Mouse (Mus musculus) lung, adult 2 months (tissue): ENCODE results near the gene Rnf10. TPM values are rescaled to one million over a fixed set of nuclear protein-coding genes. Genes with fewer than 3 reads are reported as not detected.

Source experiments
- DNase-seq: peaks from one replicate; pipeline ENCODE4 v3.0.0; 2022
- H3K4me1 ChIP-seq: fragments of 200-500 bp; 2 replicates; pipeline ENCODE4 v1.6.1; 2011; ENCODE audit warnings: low read length; ENCODE audit not compliant: control insufficient read depth, insufficient read depth
- H3K4me3 ChIP-seq: fragments of 200-500 bp; replicated peaks from 2 replicates; pipeline ENCODE3; 2011; ENCODE audit warnings: low read depth, mild to moderate bottlenecking, control low read depth, low read length; ENCODE audit errors: extremely low read depth
- CTCF ChIP-seq: fragments of 200-500 bp; IDR thresholded peaks from 2 replicates; pipeline ENCODE4 v1.5.1; 2011; ENCODE audit warnings: mild to moderate bottlenecking, low read length, control low read depth; ENCODE audit not compliant: insufficient read depth
- POLR2A ChIP-seq: fragments of 200-500 bp; IDR thresholded peaks from 2 replicates; pipeline ENCODE4 v1.6.1; 2011; ENCODE audit warnings: low read depth, mild to moderate bottlenecking, control low read depth, low read length, borderline replicate concordance; ENCODE audit errors: extremely low read depth
- WGBS: fragments of 180-500 bp; shearing (Covaris S2); methylation state at CpG from one replicate; pipeline ENCODE4 v1.1.7; 2018; 5-methylcytosine and 5-hydroxymethylcytosine counted together
- polyA plus RNA-seq: library from polyadenylated mRNA; depleted of rRNA; stranded (reverse); fragments of >200 nt; gene quantifications from 2 replicates; pipeline ENCODE4 v1.2.3, GENCODE M21; 2012

Gene Rnf10
- polyA plus RNA-seq, 1 experiment = 133 TPM

GRCm38 (mm10) chr5:115278785-115279184, 6.1 kb upstream of the Rnf10 start:
- TF ChIP-seq POLR2A (no peak), CTCF (no peak)
- no peak for DNase-seq
- no peak overlapping the region for H3K4me3 ChIP-seq
- H3K4me1 ChIP-seq = peaks cover 4% of the 10 kb centered on the region
- WGBS = 60% methylated on average over 2 of the region's 2 CpGs

DNA sequence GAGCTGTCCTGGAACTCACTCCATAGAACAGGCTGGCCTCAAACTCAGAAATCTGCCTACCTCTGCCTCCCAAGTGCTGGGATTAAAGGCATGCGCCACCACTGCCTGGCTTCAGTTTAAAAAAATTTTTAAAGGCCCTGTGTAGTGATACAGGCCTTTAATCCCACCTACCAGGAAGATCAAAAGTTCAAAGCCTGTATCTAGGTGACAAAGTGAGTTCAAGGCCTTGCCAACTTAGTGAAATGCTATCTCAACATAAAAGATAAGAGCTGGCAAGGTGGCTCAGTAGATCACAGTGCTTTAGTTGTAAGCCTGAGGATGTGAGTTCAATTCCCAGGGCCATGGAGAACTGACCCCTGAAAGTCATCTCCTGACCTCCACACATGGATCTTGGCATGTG, 5.4 kb upstream of the Rnf10 start:
- no peak for DNase-seq
- TF ChIP-seq POLR2A (no peak), CTCF (no peak)
- Histone ChIP-seq H3K4me1 (peaks cover 4% of the 10 kb centered on the region), H3K4me3 (no peak overlapping the region)
- 83% methylated on average over 1 of the region's 1 CpGs for WGBS

- Histone ChIP-seq H3K4me1 (peaks cover 6% of the 10 kb centered on the region), H3K4me3 (no peak overlapping the region)
- DNase-seq = no peak
- TF ChIP-seq POLR2A (no peak), CTCF (peak; percentile 39; the same call in 1 of the 2 replicates)
- WGBS = 40% methylated on average over 14 of the region's 14 CpGs
Measured at GRCm38 (mm10) chr5:115275998-115276397, 3.3 kb upstream of the Rnf10 start.

GRCm38 (mm10) chr5:115274771-115275170, 2.1 kb upstream of the Rnf10 start:
- TF ChIP-seq POLR2A = no peak
- no peak for TF ChIP-seq CTCF
- Histone ChIP-seq H3K4me1 (peaks cover 10% of the 10 kb centered on the region), H3K4me3 (no peak overlapping the region)
- 86% methylated on average over 1 of the region's 1 CpGs for WGBS
- DNase-seq = no peak

- H3K4me1 ChIP-seq = peaks cover 11% of the 10 kb centered on the region
- no peak for DNase-seq
- no peak overlapping the region for H3K4me3 ChIP-seq
- TF ChIP-seq POLR2A (no peak), CTCF (no peak)
- WGBS = 56% methylated on average over 1 of the region's 1 CpGs
Measured at GRCm38 (mm10) chr5:115274353-115274752, 1.7 kb upstream of the Rnf10 start.

DNA sequence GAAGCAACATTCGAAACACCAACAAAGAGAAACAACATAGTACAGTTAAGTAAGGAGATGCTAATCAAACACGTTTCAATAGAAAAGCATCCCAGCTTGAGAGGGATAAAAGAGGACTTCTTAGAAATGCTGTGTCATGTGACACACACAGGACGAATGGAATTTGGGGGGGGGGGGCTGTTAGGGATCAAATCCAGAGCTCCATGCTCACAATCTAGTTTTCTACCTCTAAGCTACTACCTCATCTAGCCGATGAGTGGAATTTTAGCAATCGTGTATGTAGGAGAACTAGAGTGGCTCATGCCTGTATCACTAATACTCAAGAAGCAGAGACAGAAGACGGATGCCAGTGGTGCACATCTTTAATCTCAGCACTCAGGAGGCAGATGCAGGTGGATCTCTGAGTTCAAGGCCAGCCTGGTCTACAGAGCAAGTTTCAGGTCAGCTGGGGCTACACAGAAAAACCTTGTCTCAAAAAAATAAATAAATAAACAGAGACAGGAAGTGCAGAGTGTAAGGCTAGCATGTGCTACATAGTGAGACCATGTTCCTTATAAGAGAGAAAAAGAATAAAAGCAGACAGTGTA, 944 bp upstream of the Rnf10 start:
- Histone ChIP-seq H3K4me1 (peaks cover 16% of the 10 kb centered on the region), H3K4me3 (no peak overlapping the region)
- no peak for DNase-seq
- 68% methylated on average over 6 of the region's 6 CpGs for WGBS
- TF ChIP-seq POLR2A (no peak), CTCF (no peak)

DNA sequence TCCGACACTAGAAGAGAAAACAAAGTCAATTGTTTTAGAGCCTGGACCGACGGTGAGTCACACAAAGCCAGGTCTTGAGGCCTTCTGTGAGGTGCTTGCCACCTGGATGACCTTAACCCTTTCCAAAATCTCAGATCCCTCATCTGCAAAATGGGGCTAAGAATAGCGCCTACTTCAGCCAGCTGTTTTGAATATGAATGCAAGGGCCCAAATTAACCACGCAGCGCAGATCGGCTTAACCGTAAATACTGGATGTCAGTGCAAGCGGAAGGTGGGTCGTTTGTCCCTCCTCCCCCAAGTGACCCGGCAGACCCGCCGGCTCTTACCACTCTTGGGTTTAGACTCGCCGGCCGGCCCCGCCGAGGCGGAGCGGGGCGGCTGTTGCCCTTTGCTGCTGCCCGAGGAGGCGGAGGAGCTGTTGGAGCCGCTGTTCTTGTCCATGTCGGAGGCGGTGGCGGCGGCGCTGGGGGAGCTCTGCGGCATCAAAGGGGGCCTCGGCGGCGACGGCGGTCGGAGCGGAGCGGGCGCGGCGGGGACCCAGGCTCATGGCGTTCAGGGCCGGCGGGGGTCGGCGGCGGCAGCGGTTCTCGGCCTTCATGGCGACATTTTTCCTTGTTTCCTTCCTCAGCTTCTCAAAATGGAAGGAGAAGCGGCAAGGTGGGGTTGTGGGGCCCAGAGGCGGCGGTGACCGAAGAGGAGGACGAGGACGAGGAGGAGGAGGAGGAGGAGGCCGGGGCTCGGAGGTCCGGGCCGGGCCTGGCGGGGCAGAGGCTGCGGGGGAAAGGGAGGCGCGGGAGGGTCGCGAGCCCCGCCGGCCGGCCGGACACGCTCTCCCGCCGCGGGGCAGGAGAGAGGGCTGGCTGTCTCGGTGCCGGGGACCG, 527 bp downstream of the Rnf10 start:
- H3K4me3 ChIP-seq = peak overlapping the region; percentile 94
- no peak for DNase-seq
- under 1% methylated on average over 76 of the region's 77 CpGs for WGBS
- TF ChIP-seq POLR2A (no peak), CTCF (no peak)
- peaks cover 16% of the 10 kb centered on the region for H3K4me1 ChIP-seq

DNA sequence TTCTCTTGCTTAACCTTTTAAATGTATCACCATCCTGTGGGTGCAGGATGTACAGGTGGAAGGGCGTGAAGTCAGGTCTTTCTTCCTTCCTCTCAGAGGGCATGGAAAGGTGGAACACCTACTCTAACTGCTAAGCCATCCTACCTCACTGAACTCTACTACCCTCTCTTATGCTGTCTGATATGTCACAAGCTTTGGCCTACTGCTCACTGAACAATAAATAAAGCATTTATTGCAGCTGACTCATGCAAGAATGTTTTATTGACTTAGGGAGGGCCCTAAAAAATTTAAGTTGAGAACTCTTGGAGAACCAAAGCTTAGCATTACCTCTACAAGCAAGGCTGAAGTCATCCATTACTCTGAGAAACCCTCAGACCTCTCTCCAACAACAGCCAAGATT, 2.7 kb downstream of the Rnf10 start:
- TF ChIP-seq POLR2A (no peak), CTCF (no peak)
- Histone ChIP-seq H3K4me1 (peaks cover 28% of the 10 kb centered on the region), H3K4me3 (no peak overlapping the region)
- DNase-seq = no peak
- WGBS = 66% methylated on average over 1 of the region's 1 CpGs

GRCm38 (mm10) chr5:115268266-115268665, 4.4 kb downstream of the Rnf10 start:
- TF ChIP-seq CTCF (no peak), POLR2A (no peak)
- DNase-seq = no peak
- Histone ChIP-seq H3K4me1 (peaks cover 30% of the 10 kb centered on the region), H3K4me3 (no peak overlapping the region)
- 15% methylated on average over 3 of the region's 3 CpGs for whole genome bisulfite sequencing
